Mouse (Mus musculus) adrenal gland (tissue): ENCODE data around the gene Pde4a.
"Not testable (repeated sequence)": the region's sequence is repeated elsewhere in the genome, so short reads cannot be mapped to it uniquely, and the experiment has no call there.

Source experiments
- intact Hi-C: fragments of 180-260 bp; cut with DNase I; formaldehyde crosslinking; loops from one replicate; pipeline ENCODE4 v1.15.1; 2025

Pde4a gene

GRCm38 (mm10) chr9:21241343-21241742, 75.8 kb downstream of the Pde4a start:
- intact Hi-C loops = loop anchor here (10.0 kb wide), 1 partner anchor 113 kb away; no protein-coding TSS in a partner anchor

- intact Hi-C loops = loop anchor here (10.0 kb wide), 1 partner anchor 111 kb away; no protein-coding TSS in a partner anchor
Measured at GRCm38 (mm10) chr9:21243826-21244427, 78.4 kb downstream of the Pde4a start.

DNA sequence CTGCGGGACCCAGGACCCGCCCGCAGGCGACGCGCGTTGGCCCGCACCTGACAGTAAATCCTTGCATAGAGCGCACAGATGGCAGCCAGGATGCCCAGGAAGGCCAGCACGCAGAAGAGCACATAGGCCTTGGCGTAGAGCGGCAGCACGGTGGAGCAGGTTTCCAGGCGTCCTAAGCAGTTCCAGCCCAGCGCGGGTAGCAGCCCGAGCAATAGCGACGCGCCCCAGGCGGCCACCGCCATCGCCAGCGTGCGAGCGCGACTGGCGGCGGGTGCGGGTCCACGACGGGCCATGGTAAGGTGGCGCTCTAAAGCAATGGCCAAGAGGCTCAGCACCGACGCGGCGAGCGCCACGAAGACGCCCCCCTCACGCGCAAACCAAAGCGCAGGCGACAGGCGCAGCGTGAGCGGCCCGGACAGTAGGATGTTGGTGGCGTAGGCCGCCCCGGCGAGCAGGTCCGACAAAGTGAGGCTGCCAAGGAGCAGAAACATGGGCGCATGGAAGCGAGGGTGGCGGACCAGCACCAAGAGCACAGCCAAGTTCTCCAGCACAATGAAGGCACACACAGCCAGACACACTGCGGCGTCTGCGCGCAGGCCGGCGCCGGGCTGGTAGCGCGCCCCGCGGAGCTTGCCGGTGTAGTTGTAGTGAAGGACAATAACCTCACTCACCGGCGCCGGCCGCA, 79.1 kb downstream of the Pde4a start:
- intact Hi-C loops = loop anchor here (10.0 kb wide), 1 partner anchor 110 kb away; no protein-coding TSS in a partner anchor

DNA sequence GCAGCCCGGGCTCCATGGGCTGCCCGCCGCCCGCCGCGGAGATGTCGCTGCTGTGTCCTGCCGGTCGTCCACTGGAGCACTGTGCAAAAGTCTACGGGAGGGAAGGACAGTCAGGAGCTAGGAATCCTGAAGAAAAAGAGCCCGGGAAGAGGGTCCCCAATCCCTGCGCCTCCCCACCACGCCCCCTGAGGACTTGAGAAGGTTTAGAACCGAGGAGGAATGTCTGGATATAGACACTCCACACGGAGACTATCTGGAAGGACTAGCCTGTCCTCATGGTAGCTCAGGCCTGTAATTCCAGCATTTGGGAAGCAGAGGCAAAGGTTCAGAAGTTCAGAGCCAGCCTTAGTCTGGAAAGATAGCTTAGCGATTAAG, 79.6 kb downstream of the Pde4a start:
- intact Hi-C loops = loop anchor here (10.0 kb wide), 1 partner anchor 110 kb away; no protein-coding TSS in a partner anchor

- intact Hi-C loops = loop anchor here (10.0 kb wide), 1 partner anchor 108 kb away; no protein-coding TSS in a partner anchor
Measured at GRCm38 (mm10) chr9:21246342-21246741, 80.8 kb downstream of the Pde4a start.

- intact Hi-C loops = loop anchor here (10.0 kb wide), 1 partner anchor 106 kb away; no protein-coding TSS in a partner anchor
Measured at GRCm38 (mm10) chr9:21248326-21248725, 82.8 kb downstream of the Pde4a start, which contains the start of gene S1pr5. Gene S1pr5, minus strand, starts transcription at chr9:21248443.

DNA sequence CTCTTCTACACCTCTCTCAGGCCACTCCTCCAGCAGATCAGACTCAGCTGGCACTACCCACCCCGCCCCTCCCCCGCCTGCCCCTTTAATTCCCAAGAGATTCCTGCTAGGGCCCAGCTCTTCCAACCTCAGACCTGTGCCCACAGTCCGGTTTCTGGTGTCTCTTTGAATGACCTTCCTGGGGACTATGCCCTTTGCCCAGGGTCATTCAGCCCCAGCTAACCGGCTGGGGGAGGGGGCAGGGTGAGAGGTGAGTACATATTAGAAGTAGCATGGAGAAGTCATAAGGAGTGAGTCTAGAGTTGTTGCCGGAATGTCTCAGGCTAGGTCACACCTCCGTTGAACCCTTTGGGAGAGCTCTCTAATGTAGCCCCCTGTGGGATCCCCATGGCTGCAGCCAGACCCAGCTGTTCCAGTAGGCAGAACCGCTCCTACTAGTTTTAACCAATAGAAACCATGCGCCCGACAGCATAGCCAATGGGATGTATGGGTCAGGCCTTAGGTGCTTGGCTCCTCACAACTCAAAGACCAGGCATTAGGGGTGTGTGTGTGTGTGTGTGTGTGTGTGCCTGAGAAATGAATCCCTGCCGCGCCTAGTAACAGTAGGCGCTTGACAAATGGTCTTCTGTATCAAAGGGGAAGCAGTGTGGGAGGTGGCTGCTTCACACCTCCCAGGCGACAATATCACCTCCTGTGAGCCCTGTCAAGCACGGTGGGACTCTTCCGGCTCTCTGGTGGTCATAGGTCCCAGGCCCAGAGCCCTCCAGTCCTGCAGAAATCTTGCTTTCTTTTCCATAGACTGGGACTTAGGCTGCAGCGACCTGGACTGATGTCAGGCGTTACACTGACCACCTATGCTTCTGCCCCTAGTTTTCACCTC, 84.4 kb downstream of the Pde4a start:
- intact Hi-C loops = loop anchor here (10.0 kb wide), 1 partner anchor 105 kb away; no protein-coding TSS in a partner anchor

- intact Hi-C loops = no loop called here
Measured at GRCm38 (mm10) chr9:21250509-21250908, 85.0 kb downstream of the Pde4a start.

GRCm38 (mm10) chr9:21251116-21251735, 85.7 kb downstream of the Pde4a start:
- intact Hi-C loops = no loop called here

DNA sequence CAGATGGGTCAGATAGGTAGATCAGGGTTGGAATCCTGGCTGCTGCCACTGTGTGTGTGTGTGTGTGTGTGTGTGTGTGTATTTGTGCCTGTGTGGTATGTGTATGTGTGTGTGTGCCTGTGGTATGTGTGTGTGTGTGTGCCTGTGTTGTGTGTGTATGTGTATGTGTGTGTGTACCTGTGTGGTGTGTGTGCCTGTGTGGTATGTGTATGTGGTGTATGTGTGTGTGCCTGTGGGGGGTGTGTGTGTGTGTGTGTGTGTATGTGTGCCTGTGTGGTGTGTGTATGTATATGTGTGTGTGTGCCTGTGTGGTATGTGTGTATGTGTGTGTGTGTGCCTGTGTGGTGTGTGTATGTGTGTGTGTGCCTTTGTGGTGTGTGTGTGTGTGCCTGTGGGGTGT, 89.2 kb downstream of the Pde4a start:
- intact Hi-C loops = no loop called here

DNA sequence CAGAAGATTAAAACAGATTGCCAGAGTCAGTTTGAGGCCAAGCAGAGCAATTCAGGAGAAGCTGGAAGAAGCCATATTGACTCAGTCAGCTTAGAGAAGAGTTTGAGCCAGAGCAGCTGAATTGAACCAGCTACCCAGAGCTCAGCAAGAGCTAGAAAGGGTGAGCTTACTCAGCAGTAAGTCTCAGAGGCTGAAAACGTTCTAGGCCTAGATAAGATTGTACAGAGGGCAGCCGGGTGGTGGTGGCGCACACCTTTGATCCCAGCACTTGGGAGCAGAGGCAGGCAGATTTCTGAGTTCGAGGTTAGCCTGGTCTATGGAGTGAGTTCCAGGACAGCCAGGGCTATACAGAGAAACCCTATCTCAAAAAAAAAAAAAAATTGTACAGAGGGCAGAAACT, 90.8 kb downstream of the Pde4a start:
- intact Hi-C loops = not testable (repeated sequence)

GRCm38 (mm10) chr9:21260491-21261040, 95.1 kb downstream of the Pde4a start:
- intact Hi-C loops = no loop called here

DNA sequence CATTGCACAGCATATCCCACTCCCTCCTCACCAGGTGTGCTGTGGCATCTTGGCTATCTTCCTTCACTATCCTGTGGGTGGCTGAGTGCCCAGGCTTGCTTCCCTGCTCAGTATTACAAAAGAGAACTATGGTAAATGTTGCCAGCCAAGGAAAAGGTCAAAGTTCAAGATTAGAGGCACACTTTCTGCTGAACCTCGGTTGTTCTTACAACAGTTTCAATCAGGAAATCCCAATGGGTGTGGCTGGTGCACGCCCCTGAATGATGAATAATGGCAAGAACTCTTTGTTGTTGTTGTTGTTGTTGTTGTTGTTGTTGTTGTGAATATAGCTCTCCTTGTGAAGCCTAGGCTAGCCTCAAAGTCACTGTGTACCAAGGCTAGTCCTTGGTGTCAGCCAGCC, 96.3 kb downstream of the Pde4a start:
- intact Hi-C loops = no loop called here
